Mouse (Mus musculus) 3134 (cell line): ENCODE measurements around the gene Vmn1r42.
A peak's percentile ranks its signal among the peaks of the same experiment; 100 is the strongest.
"Not testable (repeated sequence)": the region's sequence is repeated elsewhere in the genome, so short reads cannot be mapped to it uniquely, and the experiment has no call there.

Source experiments
- DNase-seq: peaks from one replicate; pipeline ENCODE4 v3.0.0-alpha.2; 2011; ENCODE audit warnings: low spot score; ENCODE audit not compliant: insufficient read length; ENCODE audit errors: extremely low read depth

Gene Vmn1r42

DNA sequence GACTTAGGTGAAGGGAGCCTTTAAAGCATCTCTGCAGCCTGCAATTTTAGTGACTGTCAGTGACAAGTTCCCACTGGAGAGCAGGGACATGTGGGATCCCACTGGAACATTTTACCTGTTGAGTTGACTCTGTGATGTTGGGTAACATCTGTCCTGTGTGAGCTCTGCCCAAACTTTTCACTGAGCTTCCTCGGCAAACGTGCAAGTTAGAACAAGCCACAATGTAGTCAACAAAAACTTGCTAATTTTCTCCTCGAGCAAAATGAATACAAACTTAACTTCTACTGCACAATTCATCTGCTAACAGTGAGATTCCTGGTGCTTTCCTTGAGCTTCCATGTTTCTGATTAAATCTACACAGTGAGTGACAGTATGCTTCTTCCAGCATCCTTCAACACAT, at the start of gene Vmn1r42, which contains the start of gene Vmn1r43:
Vmn1r42 (minus strand) TSS at position 101 of the 400 bp plus-strand sequence.
Vmn1r43 (minus strand) TSS at position 101 of the 400 bp plus-strand sequence.
- DNase-seq = not testable (repeated sequence)

DNA sequence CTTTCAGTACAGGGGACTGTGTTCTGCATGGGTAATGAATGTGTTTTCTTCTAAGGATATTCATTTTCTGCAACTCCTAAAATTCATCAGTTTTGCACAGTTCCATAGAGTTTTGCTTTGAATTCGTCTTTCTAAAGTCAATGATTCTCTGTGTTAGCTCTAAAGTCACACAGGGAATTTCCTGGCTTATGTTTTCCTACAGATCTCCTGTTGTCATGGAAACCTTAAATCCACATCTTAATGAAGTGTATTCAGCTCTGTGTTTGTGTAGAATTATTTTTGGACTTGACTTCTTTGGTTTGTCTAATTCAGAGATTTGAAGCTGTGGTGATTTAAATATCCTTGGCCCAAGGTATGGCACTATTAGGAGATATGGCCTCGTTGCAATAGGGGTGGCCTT, 7.6 kb upstream of the Vmn1r42 start:
- no peak for DNase-seq

DNA sequence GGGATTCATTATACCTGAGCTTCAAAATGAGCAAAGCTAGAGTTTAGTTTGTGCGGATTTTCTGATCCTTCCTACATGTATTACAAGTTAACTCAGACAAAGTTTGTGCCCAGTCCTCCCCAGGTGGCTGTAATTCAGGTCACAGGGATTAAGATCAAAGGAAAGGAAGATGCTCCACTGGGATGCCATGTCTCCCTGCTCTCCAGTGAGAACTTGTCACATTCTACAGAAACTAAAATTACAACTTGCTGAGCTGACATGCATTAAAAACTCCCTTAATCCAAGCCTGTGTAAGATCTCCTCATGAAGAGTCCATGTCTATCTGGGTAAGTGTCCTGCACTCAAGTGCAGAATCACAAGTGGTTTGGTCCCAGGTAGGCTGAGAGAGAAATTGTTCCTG, 7.1 kb upstream of the Vmn1r42 start, which contains the start of gene Vmn1r44:
Vmn1r44 (plus strand) TSS at position 301 of the 400 bp plus-strand sequence.
- DNase-seq = no peak

DNA sequence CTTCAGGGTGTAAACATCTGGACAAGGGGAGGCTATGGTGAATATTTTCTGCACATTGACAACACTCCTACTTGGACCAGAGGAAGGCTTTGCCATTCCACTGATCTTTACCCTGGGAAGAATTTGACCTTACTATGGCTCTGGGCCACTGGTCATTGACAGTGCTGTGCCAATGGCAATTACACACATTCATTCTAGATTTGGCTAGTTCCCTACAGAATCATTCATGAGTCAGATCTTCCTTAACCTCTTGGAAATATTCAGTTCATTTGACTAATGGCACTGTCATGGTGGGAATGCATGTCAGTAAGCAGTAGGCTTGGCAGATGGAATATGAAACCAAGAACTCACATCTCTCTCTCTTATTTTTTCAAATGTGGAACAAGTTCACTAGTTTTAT, 4.7 kb upstream of the Vmn1r42 start:
- peak; percentile 62 for DNase-seq

DNA sequence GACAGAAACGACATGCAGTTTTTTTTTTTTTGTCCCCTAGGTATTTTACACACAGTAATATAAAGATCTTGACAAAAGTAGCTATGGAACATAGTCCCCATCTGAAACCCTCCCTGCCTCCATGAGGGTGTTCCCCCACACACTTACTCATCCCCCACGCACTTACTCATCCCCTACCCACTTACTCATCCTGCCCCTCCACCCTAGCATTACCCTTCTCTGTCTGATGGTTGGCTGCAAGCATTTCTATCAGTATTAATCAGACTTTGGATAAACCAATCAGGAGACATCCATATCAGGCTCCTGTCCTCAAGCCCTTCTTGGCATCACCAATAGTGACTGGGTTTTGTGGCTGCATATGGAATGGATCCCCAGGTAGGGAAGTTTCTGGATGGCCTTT, 750 bp upstream of the Vmn1r42 start:
- DNase-seq = no peak

DNA sequence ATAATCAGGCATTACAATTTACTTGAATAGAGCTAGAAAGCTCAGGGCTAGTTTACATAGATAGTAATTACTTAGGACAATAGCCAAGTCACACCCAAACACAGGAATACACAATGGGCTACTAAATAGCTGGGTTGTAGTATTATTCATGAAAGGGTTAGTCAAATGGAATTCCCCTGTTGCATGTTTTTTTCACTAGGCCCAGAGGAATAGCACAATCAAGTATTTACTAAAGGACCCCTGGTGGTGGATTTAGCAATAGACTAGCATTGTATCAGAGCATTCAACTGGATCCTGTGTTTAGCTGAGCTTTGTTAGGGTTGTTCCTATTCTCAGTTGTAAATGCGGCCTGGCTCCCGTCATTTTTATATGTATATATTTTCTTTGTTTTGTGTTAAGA, 8.2 kb downstream of the Vmn1r42 start:
- DNase-seq = no peak

DNA sequence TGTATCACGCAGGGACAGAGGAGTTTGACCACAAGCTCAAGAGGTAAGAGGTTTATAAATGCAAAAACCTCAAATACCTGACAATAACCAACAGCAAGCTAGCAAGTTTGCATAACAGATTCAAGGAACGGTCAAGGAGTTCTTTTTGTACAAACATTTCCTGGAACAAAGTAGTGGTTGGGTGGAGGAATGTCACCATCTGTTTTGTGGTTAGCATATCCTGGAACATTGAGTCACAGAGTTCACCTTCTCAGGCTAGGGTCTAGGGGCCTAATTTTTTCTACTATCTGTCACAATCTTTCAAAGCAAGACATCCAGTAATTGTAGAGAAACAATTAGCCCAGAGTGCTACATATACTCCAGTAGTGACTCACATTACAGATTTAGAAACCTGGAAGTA, 8.9 kb downstream of the Vmn1r42 start:
- DNase-seq = peak; percentile 42

DNA sequence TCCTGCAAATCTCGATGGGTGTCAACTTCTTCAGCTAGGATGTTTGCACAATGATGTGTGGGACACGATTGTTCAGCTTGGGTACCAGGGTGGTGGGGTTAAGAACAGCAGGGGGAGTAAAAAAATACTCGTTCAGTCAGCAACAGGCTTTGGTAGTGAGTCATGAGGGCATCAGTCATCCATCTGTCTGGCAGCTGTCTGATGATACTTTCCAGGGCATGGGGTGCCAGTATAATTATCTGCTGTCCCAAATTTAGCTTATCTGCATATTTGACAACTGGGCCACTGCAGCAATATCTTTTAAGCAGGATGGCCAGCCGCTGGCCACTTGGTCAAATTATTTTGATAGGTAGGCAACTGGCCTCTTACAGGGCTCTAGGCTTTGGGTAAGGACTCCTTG, 12.4 kb downstream of the Vmn1r42 start:
- DNase-seq = no peak

DNA sequence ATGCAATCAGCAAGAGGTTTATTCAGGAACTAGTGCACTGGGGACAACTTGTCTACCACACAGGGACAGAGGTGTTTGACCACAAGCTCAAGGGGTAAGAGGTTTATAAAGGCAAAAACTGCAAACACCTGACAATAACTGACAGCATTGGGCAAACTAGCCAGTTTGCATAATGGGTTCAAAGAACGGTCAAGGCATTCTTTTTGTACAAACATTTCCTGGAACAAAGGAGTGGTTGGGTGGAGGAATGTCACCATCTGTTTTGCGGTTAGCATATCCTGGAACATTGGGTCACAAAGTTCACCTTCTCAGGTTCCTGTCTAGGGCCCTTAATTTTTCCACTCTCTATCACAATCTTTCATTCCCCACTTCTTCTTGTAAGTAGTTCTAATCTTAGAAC, 16.4 kb downstream of the Vmn1r42 start:
- DNase-seq = no peak

DNA sequence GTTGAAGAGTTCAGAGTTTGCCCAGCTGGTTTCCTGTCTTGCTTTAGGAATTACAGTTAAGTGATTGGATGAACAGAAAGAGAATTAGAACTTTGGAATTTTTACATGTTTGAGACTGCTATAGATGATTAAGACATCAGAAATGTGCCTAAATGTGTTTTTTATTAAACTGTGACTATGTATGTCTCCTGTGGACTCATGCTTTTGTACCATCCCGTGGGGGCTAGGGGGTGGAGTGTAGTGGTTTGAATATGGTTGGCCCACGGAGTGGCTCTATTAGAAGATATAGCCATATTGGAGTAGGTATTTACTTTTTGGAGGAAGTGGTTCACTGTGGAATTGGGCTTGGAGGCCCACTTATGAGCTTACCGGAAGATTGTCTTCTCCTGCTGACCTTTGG, 18.7 kb downstream of the Vmn1r42 start:
- DNase-seq = no peak
